Comparison of ENCODE assay signal across 32 mouse cellular contexts in genomic region chr4:152074548-152074947, GRCm38 (mm10). TPM values are rescaled to one million over a fixed set of nuclear protein-coding genes. Genes with fewer than 3 reads are reported as not detected.
DNase-seq lines count a peak whose midpoint lies in the region; ATAC-seq and TF ChIP-seq lines count a peak whose summit lies in the region.
"Had no signal": no experiment of that assay in that cellular context is flagged by ENCODE, and none has a peak within 500 bp of the region (broad histone marks: within the 10 kb centered on the region; RNA-seq: fewer than 3 reads in every experiment).

No protein-coding gene starts in this region.

- no peak for TF ChIP-seq CTCF in gastrocnemius, adult 2 months (IDR thresholded peaks at IDR 0.05)
- TF ChIP-seq CTCF in liver, embryonic 14.5 days (IDR thresholded peaks at IDR 0.05; ENCODE audit: low read depth), result peak; percentile 57
- TF ChIP-seq CTCF in E14TG2a.4 (conservative IDR thresholded peaks at IDR 0.05; ENCODE audit: low read length), result peak; percentile 28

- peak overlapping the region; percentile 43; the same call in 1 of the 2 replicates for H3K4me3 ChIP-seq in gastrocnemius, adult 2 months
- H3K4me3 ChIP-seq in liver, embryonic 14.5 days (ENCODE audit: insufficient read depth in 1 of 2, low read depth in 2 of 2, low read length in 2 of 2), result no peak overlapping the region
- H3K4me3 ChIP-seq in liver, embryonic 11.5 days (ENCODE audit: low read depth, low read length), result no peak overlapping the region
- no peak overlapping the region for H3K4me3 ChIP-seq in E14TG2a.4 (replicated peaks; ENCODE audit: low read length)
- H3K4me3 ChIP-seq: embryonic facial prominence, embryonic 10.5 days; embryonic facial prominence, embryonic 15.5 days; forebrain, embryonic 12.5 days; hindbrain, embryonic 13.5 days; liver, embryonic 15.5 days; lung, embryonic 15.5 days; neural tube, embryonic 12.5 days had no signal

- intact Hi-C loops in gastrocnemius, adult 2 months (cut with DNase I), result no loop called here

- H3K4me2 ChIP-seq in liver, embryonic 14.5 days (ENCODE audit: low read depth), result no peak overlapping the region
- no peak overlapping the region for H3K4me2 ChIP-seq in liver, embryonic 11.5 days
- H3K4me2 ChIP-seq: embryonic facial prominence, embryonic 15.5 days; forebrain, embryonic 12.5 days; heart, embryonic 11.5 days; hindbrain, embryonic 13.5 days; liver, embryonic 15.5 days; lung, embryonic 15.5 days; neural tube, embryonic 12.5 days had no signal

- H3K9me3 ChIP-seq in liver, embryonic 14.5 days (ENCODE audit: control insufficient read depth, low read length), result no peaks in the 10 kb centered on the region
- no peaks in the 10 kb centered on the region for H3K9me3 ChIP-seq in liver, embryonic 11.5 days (ENCODE audit: control insufficient read depth, low read length)
- no peaks in the 10 kb centered on the region for H3K9me3 ChIP-seq in E14TG2a.4 (ENCODE audit: low read length)
- H3K9me3 ChIP-seq: embryonic facial prominence, embryonic 10.5 days; embryonic facial prominence, embryonic 15.5 days; forebrain, embryonic 12.5 days; hindbrain, embryonic 13.5 days; liver, embryonic 15.5 days; lung, embryonic 15.5 days; neural tube, embryonic 12.5 days had no signal

- no peak for ATAC-seq in liver, embryonic 14.5 days (ENCODE audit: insufficient read depth)
- no peak for ATAC-seq in liver, embryonic 11.5 days (replicated peaks; ENCODE audit: low FRiP score)
- ATAC-seq: forebrain, postnatal 0 days; intestine, postnatal 0 days had no signal

- TF ChIP-seq EP300 in liver, embryonic 14.5 days (IDR thresholded peaks at IDR 0.05; ENCODE audit: low read depth), result no peak

- H3K4me1 ChIP-seq in liver, embryonic 14.5 days (replicated peaks; ENCODE audit: control insufficient read depth in 2 of 2, insufficient read depth in 2 of 2, low read length in 1 of 2), result no peaks in the 10 kb centered on the region
- no peaks in the 10 kb centered on the region; the same call in 1 of the 2 replicates for H3K4me1 ChIP-seq in liver, embryonic 11.5 days (replicated peaks; ENCODE audit: control insufficient read depth, insufficient read depth, low read length)
- H3K4me1 ChIP-seq in E14TG2a.4 (replicated peaks; ENCODE audit: low read depth, low read length), result peaks cover 41% of the 10 kb centered on the region

- H3K36me3 ChIP-seq in liver, embryonic 14.5 days (replicated peaks; ENCODE audit: control insufficient read depth, insufficient read depth, low read depth), result no peaks in the 10 kb centered on the region
- no peaks in the 10 kb centered on the region for H3K36me3 ChIP-seq in liver, embryonic 11.5 days (ENCODE audit: control insufficient read depth, insufficient read depth, low read length)
- no peaks in the 10 kb centered on the region for H3K36me3 ChIP-seq in E14TG2a.4 (ENCODE audit: insufficient read depth, low read length)
- H3K36me3 ChIP-seq: embryonic facial prominence, embryonic 10.5 days; embryonic facial prominence, embryonic 15.5 days; forebrain, embryonic 12.5 days; hindbrain, embryonic 13.5 days; liver, embryonic 15.5 days; lung, embryonic 15.5 days; neural tube, embryonic 12.5 days had no signal

- H3K27ac ChIP-seq in gastrocnemius, adult 2 months, result peak overlapping the region; percentile 16; the same call in 1 of the 2 replicates
- no peak overlapping the region for H3K27ac ChIP-seq in liver, embryonic 14.5 days
- no peak overlapping the region for H3K27ac ChIP-seq in liver, embryonic 11.5 days (ENCODE audit: low read depth, low read length)
- H3K27ac ChIP-seq: embryonic facial prominence, embryonic 15.5 days; forebrain, embryonic 12.5 days; hindbrain, embryonic 13.5 days; liver, embryonic 15.5 days; lung, embryonic 15.5 days; macrophage; neural tube, embryonic 12.5 days had no signal

- no peaks in the 10 kb centered on the region for H3K27me3 ChIP-seq in liver, embryonic 14.5 days (ENCODE audit: control insufficient read depth, insufficient read depth, low read length)
- no peaks in the 10 kb centered on the region for H3K27me3 ChIP-seq in liver, embryonic 11.5 days (replicated peaks; ENCODE audit: control insufficient read depth, insufficient read depth, low read length)
- H3K27me3 ChIP-seq in E14TG2a.4 (ENCODE audit: insufficient read depth, low read length), result peaks cover 20% of the 10 kb centered on the region
- H3K27me3 ChIP-seq: embryonic facial prominence, embryonic 15.5 days; forebrain, embryonic 12.5 days; lung, embryonic 15.5 days; neural tube, embryonic 12.5 days had no signal

- WGBS in liver, embryonic 14.5 days (ENCODE audit: insufficient replicate concordance), result 79% methylated on average over 9 of the region's 9 CpGs
- 83% methylated on average over 9 of the region's 9 CpGs for WGBS in liver, embryonic 11.5 days

- no peak overlapping the region for H3K9ac ChIP-seq in liver, embryonic 14.5 days (replicated peaks)
- no peak overlapping the region for H3K9ac ChIP-seq in liver, embryonic 11.5 days (ENCODE audit: low read depth, low read length)
- H3K9ac ChIP-seq: embryonic facial prominence, embryonic 15.5 days; forebrain, embryonic 12.5 days; forebrain, postnatal 0 days; hindbrain, embryonic 13.5 days; liver, embryonic 15.5 days; lung, embryonic 15.5 days; neural tube, embryonic 12.5 days had no signal

- DNase-seq in gastrocnemius, adult 2 months, result no peak
- no peak for DNase-seq in gastrocnemius, adult 18-20 months (ENCODE audit: low spot score)
- DNase-seq in liver, embryonic 14.5 days (ENCODE audit: low read depth in 3 of 3, low spot score in 3 of 3), result no peak
- DNase-seq in liver, embryonic 11.5 days (ENCODE audit: low spot score), result no peak
- peak; percentile 64 for DNase-seq in ZHBTc4 (ENCODE audit: low read depth, low spot score)
- DNase-seq in cerebellum, adult 11 months, result no peak
- DNase-seq in adrenal gland, adult 2 months, result no peak
- DNase-seq: adrenal gland, postnatal 14 days; cerebellum, adult 2 months; cerebellum, postnatal 14 days; forebrain, postnatal 0 days; gastrocnemius, postnatal 14 days; heart, postnatal 36 days; kidney, adult 9 months; layer of hippocampus, postnatal 36 days; left cerebral cortex, postnatal 4 days; midbrain, embryonic 14.5 days; right cerebral cortex, adult 18-20 months; spleen, adult 18-20 months had no signal

RNA-seq across cellular contexts. Expression of gene Plekhg5, which starts 2.2 kb away (rescaled TPM):
- total RNA-seq in gastrocnemius, adult 2 months (2021), result 1 to 10 TPM; 4.9 to 6.6 TPM
- total RNA-seq in gastrocnemius, adult 18-20 months (2021), result 1 to 10 TPM; 5.0 to 6.5 TPM
- 4.5 and 4.7 TPM in 2 replicates for polyA plus RNA-seq in liver, embryonic 14.5 days (2012; rRNA removed)
- polyA plus RNA-seq in liver, embryonic 14.5 days (2014; fragmentation: Nextera tagmentation; extraction: Ambion mirVana), result 2.6 and 4.8 TPM in 2 replicates
- 8.4 and 8.9 TPM in 2 replicates for polyA plus RNA-seq in liver, embryonic 11.5 days (2014; fragmentation: Nextera tagmentation; extraction: Ambion mirVana)
- 10 to 100 TPM in 1 of 2 experiments, 1 to 10 TPM in 1; 7.4 to 15.5 TPM for total RNA-seq in adrenal gland, adult 2 months (2021)
- polyA plus RNA-seq in adrenal gland, adult 2 months (2012; rRNA removed), result 21.9 and 30.7 TPM in 2 replicates

RNA-seq across cellular contexts. Expression of gene Nol9, which starts 35.4 kb away (rescaled TPM):
- 10 to 100 TPM; 10.6 to 11.7 TPM for total RNA-seq in gastrocnemius, adult 2 months (2021)
- total RNA-seq in gastrocnemius, adult 18-20 months (2021), result 1 to 10 TPM; 8.7 to 9.5 TPM
- polyA plus RNA-seq in liver, embryonic 14.5 days (2012; rRNA removed), result 9.8 and 11.1 TPM in 2 replicates
- 11.5 and 16.3 TPM in 2 replicates for polyA plus RNA-seq in liver, embryonic 14.5 days (2014; fragmentation: Nextera tagmentation; extraction: Ambion mirVana)
- 53.3 and 59.4 TPM in 2 replicates for polyA plus RNA-seq in liver, embryonic 11.5 days (2014; fragmentation: Nextera tagmentation; extraction: Ambion mirVana)
- 10 to 100 TPM; 16.8 to 30.6 TPM for total RNA-seq in adrenal gland, adult 2 months (2021)
- 21.3 and 27.4 TPM in 2 replicates for polyA plus RNA-seq in adrenal gland, adult 2 months (2012; rRNA removed)

RNA-seq across cellular contexts. Expression of gene Tas1r1, which starts 36.2 kb away (rescaled TPM):
- total RNA-seq in gastrocnemius, adult 2 months (2021), result under 1 TPM; 0.53 to 0.59 TPM
- under 1 TPM; 0.52 to 0.91 TPM for total RNA-seq in gastrocnemius, adult 18-20 months (2021)
- polyA plus RNA-seq in liver, embryonic 14.5 days (2012; rRNA removed), result 0.03 and 0.06 TPM in 2 replicates
- polyA plus RNA-seq in liver, embryonic 14.5 days (2014; fragmentation: Nextera tagmentation; extraction: Ambion mirVana), result not detected in 2 replicates
- 0.18 and 0.21 TPM in 2 replicates for polyA plus RNA-seq in liver, embryonic 11.5 days (2014; fragmentation: Nextera tagmentation; extraction: Ambion mirVana)
- 1 to 10 TPM in 1 of 2 experiments, not detected in 1; 1.4 TPM for total RNA-seq in adrenal gland, adult 2 months (2021)
- polyA plus RNA-seq in adrenal gland, adult 2 months (2012; rRNA removed), result 0.09 TPM in 1 of 2 replicates, not detected in the other
- total RNA-seq: adrenal gland, postnatal 14 days; heart, postnatal 36 days had no signal
- polyA plus RNA-seq: macrophage had no signal

RNA-seq across cellular contexts. Expression of gene Tnfrsf25, which starts 41.2 kb away (rescaled TPM):
- 1 to 10 TPM in 1 of 2 experiments, under 1 TPM in 1; 0.38 to 2.0 TPM for total RNA-seq in gastrocnemius, adult 2 months (2021)
- 1 to 10 TPM; 1.0 to 1.8 TPM for total RNA-seq in gastrocnemius, adult 18-20 months (2021)
- 0.68 and 0.93 TPM in 2 replicates for polyA plus RNA-seq in liver, embryonic 14.5 days (2012; rRNA removed)
- polyA plus RNA-seq in liver, embryonic 14.5 days (2014; fragmentation: Nextera tagmentation; extraction: Ambion mirVana), result 0.15 and 0.16 TPM in 2 replicates
- polyA plus RNA-seq in liver, embryonic 11.5 days (2014; fragmentation: Nextera tagmentation; extraction: Ambion mirVana), result 0.90 and 1.3 TPM in 2 replicates
- total RNA-seq in adrenal gland, adult 2 months (2021), result 1 to 10 TPM in 1 of 2 experiments, under 1 TPM in 1; 0.79 to 1.3 TPM
- polyA plus RNA-seq in adrenal gland, adult 2 months (2012; rRNA removed), result 2.5 TPM in 2 replicates
- total RNA-seq: granulocyte monocyte progenitor cell, adult 5-6 weeks; megakaryocyte-erythroid progenitor cell, adult 5-6 weeks had no signal

RNA-seq across cellular contexts. Expression of gene Zbtb48, which starts 47.1 kb away (rescaled TPM):
- total RNA-seq in gastrocnemius, adult 2 months (2021), result 1 to 10 TPM; 2.4 to 3.3 TPM
- total RNA-seq in gastrocnemius, adult 18-20 months (2021), result 1 to 10 TPM; 2.2 to 3.1 TPM
- 8.2 and 10.7 TPM in 2 replicates for polyA plus RNA-seq in liver, embryonic 14.5 days (2012; rRNA removed)
- 6.4 and 8.8 TPM in 2 replicates for polyA plus RNA-seq in liver, embryonic 14.5 days (2014; fragmentation: Nextera tagmentation; extraction: Ambion mirVana)
- polyA plus RNA-seq in liver, embryonic 11.5 days (2014; fragmentation: Nextera tagmentation; extraction: Ambion mirVana), result 17.0 and 17.8 TPM in 2 replicates
- 10 to 100 TPM in 1 of 2 experiments, 1 to 10 TPM in 1; 7.9 to 10.2 TPM for total RNA-seq in adrenal gland, adult 2 months (2021)
- polyA plus RNA-seq in adrenal gland, adult 2 months (2012; rRNA removed), result 9.1 and 10.5 TPM in 2 replicates
